Mouse (Mus musculus) layer of hippocampus, postnatal 36 days (tissue): Measurements from ENCODE around the gene Rgs8. TPM values are rescaled to one million over a fixed set of nuclear protein-coding genes. Genes with fewer than 3 reads are reported as not detected.

Experiments used
- DNase-seq, 2 experiments: peaks; one replicate each; pipeline ENCODE4 v3.0.0; 2022
- total RNA-seq, 2 experiments: library from RNA; stranded (reverse); gene quantifications; 2 replicates each; pipeline ENCODE4 v1.2.3; 2021

Rgs8 gene
- total RNA-seq, 2 experiments from 2014 or later: 76.1 to 76.4 TPM

DNA sequence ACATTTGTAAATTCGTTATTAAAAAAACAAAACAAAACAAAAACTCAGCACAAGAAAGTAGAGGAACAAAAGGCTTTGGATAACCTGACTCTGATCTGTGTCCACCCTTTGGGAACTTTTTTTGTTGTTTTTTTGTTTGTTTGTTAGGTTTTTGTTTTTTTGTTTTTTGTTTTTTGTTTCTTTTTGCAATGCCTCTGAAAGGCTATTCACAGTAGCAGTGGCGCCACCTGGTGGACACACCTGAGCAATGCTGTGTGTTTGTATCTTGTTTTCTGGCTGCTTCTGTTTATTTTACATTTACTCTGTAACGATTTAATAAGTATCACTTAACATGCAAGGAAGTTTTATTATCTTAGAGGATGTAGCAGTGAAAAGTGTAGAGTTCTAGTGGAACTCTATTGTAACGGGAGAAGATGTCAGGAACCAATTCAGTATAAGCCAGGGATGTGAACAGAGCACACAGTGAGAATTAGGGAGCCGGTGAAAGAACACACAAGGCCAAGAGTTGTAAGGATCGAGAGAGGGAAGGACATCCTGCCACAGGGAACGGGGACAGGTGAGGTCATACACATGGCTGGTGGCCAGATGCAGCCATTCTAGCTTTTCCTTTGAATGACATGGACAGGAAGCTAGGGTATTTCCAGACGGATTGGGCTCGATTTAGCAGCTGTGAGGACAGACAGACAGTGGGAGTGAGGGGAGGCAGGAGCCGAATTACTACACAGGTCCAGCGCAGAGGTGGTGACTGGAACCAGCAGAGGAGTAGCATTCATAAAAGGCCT, 89.7 kb downstream of the Rgs8 start:
- peak; percentile 56 to 60 for DNase-seq

GRCm38 (mm10) chr1:153746119-153746670, 93.4 kb downstream of the Rgs8 start:
- no peak for DNase-seq

DNA sequence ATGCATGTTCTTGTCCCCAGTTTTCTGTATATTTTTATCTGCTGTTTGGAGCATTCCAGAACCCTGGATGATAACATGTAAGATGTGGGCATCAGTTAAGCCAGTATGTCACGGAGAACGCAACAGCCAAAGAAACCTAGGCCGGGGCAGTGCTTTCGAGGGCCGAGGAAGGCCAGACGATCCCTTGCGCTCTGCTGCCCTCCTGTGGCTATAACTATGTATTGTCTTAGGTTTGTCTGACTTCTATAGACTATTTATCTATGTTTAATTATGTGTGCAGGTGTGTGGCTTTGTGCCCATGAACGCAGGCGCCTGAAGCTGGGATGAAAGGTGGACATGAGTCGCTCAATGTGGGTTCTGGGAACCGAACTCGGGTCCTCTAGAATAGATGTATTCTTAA, 93.9 kb downstream of the Rgs8 start:
- peak; percentile 42 to 65 for DNase-seq

- DNase-seq: no peak
Observed at GRCm38 (mm10) chr1:153747861-153748530, 95.2 kb downstream of the Rgs8 start.

DNA sequence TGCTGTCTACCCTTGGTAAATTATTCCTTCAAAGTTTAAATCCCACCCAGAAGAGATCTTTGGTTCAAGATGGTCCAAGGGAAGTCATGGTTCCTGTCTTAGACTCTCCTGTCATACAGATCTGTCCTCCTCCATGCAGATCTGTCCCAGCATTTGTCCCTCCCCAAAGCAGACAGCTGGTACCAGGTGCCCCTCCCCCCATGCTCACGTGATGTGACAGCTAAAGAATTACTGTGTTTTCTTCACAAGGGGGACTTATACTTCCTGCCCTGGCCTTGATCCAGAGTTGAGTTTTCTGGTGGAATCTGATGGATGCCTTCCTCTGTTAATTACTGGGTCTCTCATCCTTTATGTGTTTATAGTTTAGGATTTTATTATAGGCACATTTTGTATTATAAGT, 95.7 kb downstream of the Rgs8 start:
- no peak for DNase-seq

DNA sequence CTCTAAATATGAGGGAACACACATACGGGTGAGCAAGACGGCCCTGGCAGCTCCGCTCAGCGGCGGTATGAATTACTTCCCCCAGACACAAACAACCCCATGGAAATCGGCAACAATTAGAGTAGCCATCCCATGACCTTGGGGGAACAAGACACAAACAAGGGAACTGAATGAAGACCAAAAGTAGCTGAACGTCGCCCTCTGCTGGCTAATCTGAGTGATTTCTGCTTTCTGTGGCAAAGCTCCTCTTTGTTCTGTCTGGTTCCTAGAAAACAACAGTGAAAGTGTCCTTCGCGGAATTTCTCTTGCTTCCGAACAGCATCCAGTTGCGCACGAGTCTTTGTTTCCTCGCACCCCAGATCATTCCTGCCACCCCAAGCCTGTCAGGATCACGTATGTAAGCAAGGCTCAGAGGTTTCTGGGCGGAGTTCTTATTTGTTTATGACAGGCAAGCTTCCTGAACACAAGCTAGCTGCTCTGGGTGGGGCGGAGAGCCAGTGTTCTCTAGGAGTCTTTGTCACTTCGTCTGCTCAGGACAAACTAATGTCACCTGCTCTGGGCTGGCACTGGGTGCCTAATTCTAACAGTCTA, 96.5 kb downstream of the Rgs8 start, which contains the start of gene Rnasel:
TSS of gene Rnasel (plus strand) at position 216 of the 591 bp plus-strand sequence.
- peak; percentile 48 to 58 for DNase-seq

Other genes starting within 250 kb of the Rgs8 start
- 1 to 10 TPM; 3.8 to 6.0 TPM for gene Shcbp1l, start 227.9 kb upstream of the Rgs8 start, total RNA-seq
- 100 to 1,000 TPM; 119 to 124 TPM for gene Dhx9, start 165.4 kb upstream of the Rgs8 start, total RNA-seq
- gene Npl, start 103.0 kb upstream of the Rgs8 start, total RNA-seq: 1 to 10 TPM; 3.5 TPM
- gene Rgs16, start 87.3 kb downstream of the Rgs8 start, total RNA-seq: 1 to 10 TPM; 6.4 to 7.0 TPM
- gene Rnasel, start 96.4 kb downstream of the Rgs8 start, total RNA-seq: 1 to 10 TPM; 5.9 to 6.8 TPM
- 1 to 10 TPM in 1 of 2 experiments, under 1 TPM in 1; 0.82 to 1.3 TPM for gene Rgsl1, start 191.1 kb downstream of the Rgs8 start, total RNA-seq
- gene Teddm1b, start 221.3 kb downstream of the Rgs8 start, total RNA-seq: under 1 TPM in 1 of 2 experiments, not detected in 1; 0.20 TPM
- not detected for gene Teddm1a, start 238.7 kb downstream of the Rgs8 start, total RNA-seq
- 1,000 to 10,000 TPM; 1,756 to 1,813 TPM for gene Glul, start 246.9 kb downstream of the Rgs8 start, total RNA-seq
- gene Teddm2, start 247.2 kb downstream of the Rgs8 start, total RNA-seq: 1 to 10 TPM; 2.2 to 2.8 TPM